Mouse (Mus musculus) G1E (cell line): ENCODE data around the gene D930048N14Rik.

Experiments used
- CTCF ChIP-seq: IDR thresholded peaks from 2 replicates; pipeline ENCODE4 v1.5.1; 2012; ENCODE audit warnings: low read depth, low read length, inconsistent platforms, mixed read lengths
- GATA1 ChIP-seq: IDR thresholded peaks from 2 replicates; pipeline ENCODE4 v1.6.1; 2012; ENCODE audit warnings: borderline replicate concordance, low read length, inconsistent platforms, mixed read lengths
- TAL1 ChIP-seq: conservative IDR thresholded peaks from 2 replicates; pipeline ENCODE4 v1.6.1; 2012; ENCODE audit warnings: low read depth, low read length, inconsistent platforms, mixed read lengths

GRCm38 (mm10) chr11:51627907-51628306 lies 22.8 kb upstream of the D930048N14Rik start:
- TF ChIP-seq CTCF (no peak), TAL1 (no peak), GATA1 (no peak)
